Mouse (Mus musculus): ENCODE results near the gene Vwa8.

Gene Vwa8

DNA sequence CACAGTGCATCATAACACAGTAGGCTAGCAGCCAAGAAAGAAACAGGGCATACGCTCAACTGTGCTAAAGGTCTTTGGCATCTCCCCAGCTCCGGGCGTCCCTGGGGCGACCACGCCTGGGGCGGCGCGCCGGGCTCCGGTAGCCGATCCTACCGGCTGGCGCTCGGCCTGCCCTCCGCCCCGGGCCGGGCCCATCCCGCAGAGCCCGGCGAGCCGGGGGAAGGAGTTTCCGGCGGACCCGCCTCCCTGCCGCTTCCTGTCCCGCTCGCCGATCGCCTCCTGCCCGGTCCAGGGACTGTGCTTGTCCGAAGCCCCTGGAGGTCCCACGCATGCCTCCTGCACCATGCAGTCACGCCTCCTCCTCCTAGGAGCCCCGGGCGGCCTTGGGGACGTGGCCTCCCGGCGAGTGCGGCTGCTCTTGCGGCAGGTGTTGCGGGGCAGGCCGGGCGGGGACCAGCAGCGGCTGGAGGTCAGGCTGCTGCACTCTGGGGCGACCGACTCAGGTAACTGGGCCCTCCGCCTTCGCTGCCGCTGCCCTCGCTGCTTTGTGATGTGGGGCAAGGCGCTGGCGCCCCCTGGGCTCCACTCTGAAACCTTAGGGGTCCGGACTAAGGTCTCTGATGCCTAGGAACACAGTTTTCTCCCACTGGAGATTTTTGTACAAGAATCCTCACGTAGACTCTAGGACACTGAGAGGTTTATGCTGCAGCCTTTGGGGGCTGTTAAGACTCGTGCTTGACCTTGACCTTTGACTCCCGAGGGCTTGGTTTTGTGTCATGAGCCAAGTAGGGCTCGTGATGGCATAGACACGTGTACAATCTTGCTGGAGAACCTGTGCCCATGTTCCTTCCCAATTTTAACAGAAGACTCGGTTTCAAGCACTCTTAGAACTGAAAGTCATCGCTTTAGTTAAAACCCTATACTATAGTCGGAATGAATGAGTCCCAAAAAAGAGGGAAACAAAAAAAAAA is at the start of gene Vwa8:
Gene Vwa8 (plus strand): TSS at position 112 of the 971 bp plus-strand sequence.
- DNase-seq (ENCODE audit: low spot score) = peak; percentile 69

DNA sequence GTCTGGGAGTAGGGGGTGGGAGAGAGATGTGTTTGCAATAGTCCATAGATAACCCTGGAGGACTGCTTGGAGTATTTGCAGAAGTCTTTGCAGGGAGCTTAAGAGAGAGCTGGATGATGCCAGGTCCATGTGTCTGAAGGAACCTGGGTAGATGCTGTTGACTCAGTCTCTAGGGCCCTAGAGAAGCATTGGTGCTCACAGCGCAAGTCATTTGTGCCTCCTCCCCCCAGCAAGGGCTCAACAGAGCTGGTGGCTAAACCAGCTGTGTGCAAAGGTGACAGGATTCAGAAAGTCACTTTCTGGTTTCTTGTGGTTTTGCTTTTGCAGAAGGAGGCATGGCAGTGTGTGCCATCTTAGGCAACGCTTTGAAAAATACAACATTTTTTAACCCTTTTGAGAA is 46.5 kb upstream of the Vwa8 start:
- no peak for DNase-seq (ENCODE audit: low spot score)

DNA sequence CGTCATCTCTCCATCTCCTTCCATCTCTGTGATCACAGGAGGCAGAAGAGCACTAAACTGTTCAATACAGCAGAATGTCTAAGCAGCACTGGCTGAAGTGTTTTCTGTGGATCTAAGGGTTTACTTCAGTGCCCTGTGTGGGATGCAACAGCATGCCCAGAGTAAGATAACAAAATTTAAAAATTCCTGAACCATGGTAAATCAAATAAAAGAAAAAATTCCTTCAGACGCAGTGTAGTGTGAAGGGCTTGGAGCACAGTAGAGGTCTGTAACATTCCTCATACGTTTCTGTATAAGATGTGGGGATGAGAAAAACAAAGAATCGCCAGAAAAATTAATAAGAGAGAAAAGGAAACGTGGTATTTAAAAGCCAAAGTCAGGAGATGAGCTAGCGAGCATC is 44.9 kb upstream of the Vwa8 start:
- no peak for DNase-seq (ENCODE audit: low spot score)

GRCm38 (mm10) chr14:78812896-78813295 is 36.0 kb upstream of the Vwa8 start:
- no peak for DNase-seq (ENCODE audit: low spot score)

GRCm38 (mm10) chr14:78816411-78816810 is 32.4 kb upstream of the Vwa8 start:
- DNase-seq (ENCODE audit: low spot score) = no peak

GRCm38 (mm10) chr14:78817651-78818050 is 31.2 kb upstream of the Vwa8 start:
- no peak for DNase-seq (ENCODE audit: low spot score)

DNA sequence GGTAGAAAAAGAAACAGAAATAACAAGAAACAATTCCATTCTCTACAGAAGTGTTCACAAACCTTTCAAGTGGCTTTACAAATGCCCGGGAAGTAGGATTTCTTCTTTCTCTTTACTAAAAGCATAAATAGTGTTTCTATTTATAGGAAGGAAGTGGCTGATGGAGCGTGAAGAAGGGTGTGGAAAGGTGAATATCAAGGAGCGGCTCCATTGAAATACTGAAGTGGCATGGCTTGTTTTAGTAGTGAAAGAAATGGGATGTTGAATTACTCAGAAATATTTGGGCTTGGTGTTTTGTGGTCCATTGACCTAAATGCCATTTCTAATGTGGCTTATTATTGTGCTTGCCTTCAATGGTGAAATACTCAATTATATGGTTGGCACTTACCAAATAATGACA is 30.4 kb upstream of the Vwa8 start:
- DNase-seq (ENCODE audit: low spot score) = no peak

- DNase-seq (ENCODE audit: low spot score) = no peak
Observed at GRCm38 (mm10) chr14:78824013-78824412, 24.8 kb upstream of the Vwa8 start.

- DNase-seq (ENCODE audit: low spot score) = no peak
Observed at GRCm38 (mm10) chr14:78824507-78824906, 24.3 kb upstream of the Vwa8 start.

GRCm38 (mm10) chr14:78831158-78831557 is 17.7 kb upstream of the Vwa8 start:
- no peak for DNase-seq (ENCODE audit: low spot score)

- DNase-seq (ENCODE audit: low spot score) = no peak
Observed at GRCm38 (mm10) chr14:78847948-78848347, 904 bp upstream of the Vwa8 start.

DNA sequence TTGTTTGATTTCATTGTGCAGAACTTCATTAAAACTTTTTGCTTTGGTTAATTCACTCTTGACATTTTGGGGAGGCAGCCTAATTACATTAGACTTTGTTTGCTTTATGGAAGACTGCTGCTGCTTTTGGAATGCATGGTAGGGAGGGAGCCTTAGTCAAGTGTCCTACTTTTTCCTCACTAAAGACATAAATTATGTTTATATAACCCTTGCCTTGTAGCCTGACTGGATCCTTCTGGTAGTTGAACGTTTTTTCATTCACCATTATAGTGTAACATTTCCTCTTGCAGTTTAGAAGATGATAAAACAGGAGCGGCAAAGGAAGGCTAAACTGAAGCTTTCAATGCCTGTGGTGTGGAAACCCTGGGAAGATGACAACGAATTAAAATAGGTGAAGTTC is 375 bp upstream of the Vwa8 start:
- no peak for DNase-seq (ENCODE audit: low spot score)

GRCm38 (mm10) chr14:78849961-78850578 is 1.2 kb downstream of the Vwa8 start:
- no peak for DNase-seq (ENCODE audit: low spot score)

- no peak for DNase-seq (ENCODE audit: low spot score)
Observed at GRCm38 (mm10) chr14:78850666-78851065, 1.8 kb downstream of the Vwa8 start.

GRCm38 (mm10) chr14:78851366-78851765 is 2.5 kb downstream of the Vwa8 start:
- no peak for DNase-seq (ENCODE audit: low spot score)

GRCm38 (mm10) chr14:78852401-78853246 is 3.8 kb downstream of the Vwa8 start:
- DNase-seq (ENCODE audit: low spot score) = no peak

DNA sequence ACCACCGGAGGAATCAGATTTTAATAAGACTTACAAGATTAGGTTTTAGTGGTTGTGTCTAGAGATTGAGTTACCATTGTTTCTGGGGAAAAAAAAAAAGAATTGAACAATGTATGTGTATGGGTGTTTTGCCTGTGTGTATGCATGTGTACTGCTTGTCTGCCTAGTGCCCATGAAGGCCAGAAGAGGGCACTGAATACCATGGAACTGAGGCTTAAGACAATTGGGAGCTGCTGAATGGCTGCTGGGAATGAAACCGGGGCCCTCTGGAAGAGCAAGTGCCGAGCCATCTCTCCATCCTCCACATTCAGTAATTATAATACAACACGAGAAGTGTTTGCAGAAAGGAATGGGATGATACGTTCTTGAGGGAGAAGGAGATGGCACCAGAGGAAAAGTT is 12.3 kb downstream of the Vwa8 start:
- DNase-seq (ENCODE audit: low spot score) = no peak

GRCm38 (mm10) chr14:78870036-78870435 is 21.2 kb downstream of the Vwa8 start:
- DNase-seq (ENCODE audit: low spot score) = no peak

DNA sequence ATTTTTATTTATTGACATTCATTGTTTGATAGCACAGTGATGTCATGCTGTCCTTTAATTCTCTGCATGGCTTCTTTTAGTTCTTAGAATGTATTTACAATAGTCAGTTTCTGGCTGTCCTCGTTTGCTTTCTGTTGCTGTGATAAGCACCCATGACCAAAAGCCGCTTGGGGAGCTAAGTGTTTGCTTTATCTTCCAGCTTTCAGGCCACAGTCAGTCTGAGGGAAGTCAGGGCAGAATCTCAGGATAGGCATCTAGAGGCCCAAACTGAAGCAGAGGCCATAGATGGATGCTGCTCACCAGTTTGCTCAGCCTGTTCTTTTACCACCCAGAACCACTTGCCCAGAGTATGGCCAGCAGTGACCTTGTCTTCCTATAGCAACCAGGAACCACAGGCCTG is 28.3 kb downstream of the Vwa8 start:
- no peak for DNase-seq (ENCODE audit: low spot score)

- no peak for DNase-seq (ENCODE audit: low spot score)
Observed at GRCm38 (mm10) chr14:78878402-78879045, 29.7 kb downstream of the Vwa8 start.

GRCm38 (mm10) chr14:78880879-78881278 is 32.0 kb downstream of the Vwa8 start:
- no peak for DNase-seq (ENCODE audit: low spot score)

GRCm38 (mm10) chr14:78881563-78881962 is 32.7 kb downstream of the Vwa8 start:
- DNase-seq (ENCODE audit: low spot score) = no peak

Measured in ovary, postnatal 10 days (tissue).